Mouse (Mus musculus) central nervous system, embryonic 18 days (tissue): ENCODE data around the gene Wfdc18. TPM values are rescaled to one million over a fixed set of nuclear protein-coding genes. Genes with fewer than 3 reads are reported as not detected.

Experiments
- polyA plus RNA-seq: library from polyadenylated mRNA; depleted of rRNA; stranded (reverse); fragments of >200 nt; gene quantifications from 2 replicates; pipeline ENCODE4 v1.2.3, GENCODE M21; 2012; rRNA removed

The Wfdc18 gene
- polyA plus RNA-seq: 0.19 and 0.35 TPM in 2 replicates

GRCm38 (mm10) chr11:83708715-83709114 lies at the start of gene Wfdc18:
Gene Wfdc18, plus strand, starts transcription at chr11:83709015.

GRCm38 (mm10) chr11:83662204-83662603 lies 46.6 kb upstream of the Wfdc18 start, which contains the start of gene Ccl4:
Gene Ccl4, plus strand, starts transcription at chr11:83662584.

DNA sequence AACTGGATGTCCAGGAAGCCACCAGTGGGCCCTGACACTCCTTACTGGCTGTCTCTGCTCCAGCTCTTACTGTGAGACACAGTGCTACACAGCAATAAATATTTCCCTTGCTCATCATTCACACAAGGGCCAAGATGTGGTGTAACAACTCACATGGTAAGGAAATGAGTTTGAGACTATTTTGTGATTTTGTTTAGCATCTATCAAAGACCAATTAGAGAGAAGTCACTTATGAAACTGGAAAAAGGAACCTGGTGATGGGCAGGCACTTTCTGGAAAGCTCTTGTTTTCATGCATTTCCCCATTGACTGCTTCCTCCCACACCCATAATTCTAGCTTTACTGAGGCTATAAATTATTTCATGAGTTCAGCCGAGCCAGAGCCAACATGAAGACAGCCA lies 5.1 kb upstream of the Wfdc18 start, which contains the start of gene Wfdc17:
Gene Wfdc17 (plus strand): TSS at position 287 of the 400 bp plus-strand sequence.

GRCm38 (mm10) chr11:83746681-83747080 lies 37.9 kb downstream of the Wfdc18 start, which contains the start of gene Wfdc21:
Gene Wfdc21, plus strand, starts transcription at chr11:83746940.

DNA sequence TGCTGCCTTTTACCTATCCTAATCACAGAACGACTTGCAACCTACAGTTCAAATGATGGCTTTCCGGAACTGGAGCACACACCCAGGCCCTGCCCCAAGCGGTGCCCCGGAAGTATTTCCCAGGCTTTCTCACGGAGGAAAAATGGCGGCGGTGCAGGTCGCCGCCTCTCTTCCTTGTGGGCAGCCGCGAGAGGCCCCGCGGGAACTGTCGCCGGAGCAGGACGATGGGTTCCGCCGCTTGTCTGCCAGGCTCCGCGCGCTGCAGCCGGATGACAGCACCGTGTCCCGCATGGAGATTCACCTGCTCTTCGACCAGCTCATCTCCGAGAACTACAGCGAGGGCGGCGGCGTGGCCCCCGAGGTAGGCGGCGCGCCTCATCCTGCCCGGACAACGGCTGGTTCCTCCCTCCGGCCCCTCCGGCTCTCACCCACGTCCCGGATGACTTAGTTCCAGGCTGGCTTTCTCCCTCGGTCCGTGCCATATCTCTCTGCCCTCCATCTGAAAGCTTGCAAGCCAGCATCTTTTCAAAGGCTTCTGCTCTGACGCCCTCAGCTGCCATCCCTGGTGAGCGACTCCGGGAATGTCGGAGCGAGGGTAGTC lies 44.9 kb downstream of the Wfdc18 start, which contains the start of gene Heatr6:
Gene Heatr6 (plus strand): TSS at position 116 of the 601 bp plus-strand sequence.

Other genes starting within 250 kb of the Wfdc18 start
- gene Mmp28, start 245.9 kb upstream of the Wfdc18 start, polyA plus RNA-seq: 3.1 and 3.4 TPM in 2 replicates
- 68.5 and 74.6 TPM in 2 replicates for gene Taf15, start 235.9 kb upstream of the Wfdc18 start, polyA plus RNA-seq
- gene Heatr9, start 186.8 kb upstream of the Wfdc18 start, polyA plus RNA-seq: not detected in 2 replicates
- gene Ccl5, start 178.5 kb upstream of the Wfdc18 start, polyA plus RNA-seq: not detected in 2 replicates
- gene Ccl9, start 130.4 kb upstream of the Wfdc18 start, polyA plus RNA-seq: 1.7 and 1.8 TPM in 2 replicates
- 0.70 and 1.2 TPM in 2 replicates for gene Ccl6, start 115.9 kb upstream of the Wfdc18 start, polyA plus RNA-seq
- not detected in 2 replicates for gene Rpl9-ps1, start 63.4 kb upstream of the Wfdc18 start, polyA plus RNA-seq
- gene Ccl3, start 59.7 kb upstream of the Wfdc18 start, polyA plus RNA-seq: 1.5 and 1.7 TPM in 2 replicates
- gene Ccl4, start 46.4 kb upstream of the Wfdc18 start, polyA plus RNA-seq: 0.28 and 0.32 TPM in 2 replicates
- gene Wfdc17, start 5.0 kb upstream of the Wfdc18 start, polyA plus RNA-seq: not detected in 2 replicates
- gene Wfdc21, start 37.9 kb downstream of the Wfdc18 start, polyA plus RNA-seq: 0.19 TPM in 1 of 2 replicates, not detected in the other
- 29.9 and 33.7 TPM in 2 replicates for gene Heatr6, start 44.7 kb downstream of the Wfdc18 start, polyA plus RNA-seq
- gene Hnf1b, start 141.0 kb downstream of the Wfdc18 start, polyA plus RNA-seq: 0.13 and 0.15 TPM in 2 replicates
- 15.7 and 16.9 TPM in 2 replicates for gene Ddx52, start 233.0 kb downstream of the Wfdc18 start, polyA plus RNA-seq